Comparison of ENCODE assay signal across 17 mouse cellular contexts in the genomic region with DNA sequence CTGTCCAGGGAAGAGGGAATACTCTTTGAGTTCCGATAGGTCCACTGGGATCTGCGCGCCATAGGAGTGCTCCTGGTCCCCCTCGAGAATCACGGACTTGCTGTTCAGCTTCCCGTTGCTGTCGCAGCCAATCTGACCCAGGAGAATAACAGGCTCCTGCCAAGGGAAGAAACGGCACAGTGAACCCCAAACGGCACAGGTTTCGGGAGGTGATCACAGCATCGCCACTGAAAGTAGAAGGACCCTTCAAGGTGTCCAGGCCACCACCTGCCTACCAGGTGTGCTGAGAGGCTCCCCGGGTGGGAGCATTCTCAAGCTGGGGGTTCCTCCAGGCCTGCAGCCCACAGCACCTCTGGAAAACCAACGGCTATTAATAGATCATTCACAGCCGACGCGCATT. TPM values are rescaled to one million over a fixed set of nuclear protein-coding genes. Genes with fewer than 3 reads are reported as not detected.
DNase-seq lines count a peak whose midpoint lies in the region; ATAC-seq lines count a peak whose summit lies in the region.
"Had no signal": no experiment of that assay in that cellular context is flagged by ENCODE, and none has a peak within 500 bp of the region (broad histone marks: within the 10 kb centered on the region; RNA-seq: fewer than 3 reads in every experiment).

No protein-coding gene starts in this region.

- H3K27me3 ChIP-seq in heart, embryonic 11.5 days (ENCODE audit: control insufficient read depth, insufficient read depth, low read length) = no peaks in the 10 kb centered on the region
- no peaks in the 10 kb centered on the region for H3K27me3 ChIP-seq in limb, embryonic 12.5 days
- H3K27me3 ChIP-seq in limb, embryonic 10.5 days (ENCODE audit: low read depth, poor library complexity, severe bottlenecking) = no peaks in the 10 kb centered on the region
- no peaks in the 10 kb centered on the region for H3K27me3 ChIP-seq in embryonic facial prominence, embryonic 13.5 days
- H3K27me3 ChIP-seq in liver, embryonic 13.5 days = no peaks in the 10 kb centered on the region

- peaks cover 28% of the 10 kb centered on the region for H3K4me1 ChIP-seq in heart, embryonic 11.5 days (ENCODE audit: control insufficient read depth, insufficient read depth, low read length)
- no peaks in the 10 kb centered on the region for H3K4me1 ChIP-seq in limb, embryonic 12.5 days (replicated peaks)
- peaks cover 18% of the 10 kb centered on the region for H3K4me1 ChIP-seq in limb, embryonic 10.5 days
- H3K4me1 ChIP-seq in embryonic facial prominence, embryonic 13.5 days = peaks cover 30% of the 10 kb centered on the region
- peaks cover 25% of the 10 kb centered on the region for H3K4me1 ChIP-seq in liver, embryonic 13.5 days (replicated peaks)

- no peak overlapping the region for H3K9ac ChIP-seq in heart, embryonic 11.5 days (ENCODE audit: low read depth, low read length)
- H3K9ac ChIP-seq in limb, embryonic 12.5 days (replicated peaks) = no peak overlapping the region
- 0 out of 2 replicates have a peak overlapping the region, but pooled peaks have one; percentile 27 for H3K9ac ChIP-seq in embryonic facial prominence, embryonic 13.5 days
- no peak overlapping the region for H3K9ac ChIP-seq in liver, embryonic 13.5 days

- 70% methylated on average over 16 of the region's 16 CpGs for WGBS in heart, embryonic 11.5 days (ENCODE audit: insufficient replicate concordance)
- WGBS in limb, embryonic 12.5 days = 91% methylated on average over 16 of the region's 16 CpGs
- WGBS in limb, embryonic 10.5 days = 92% methylated on average over 16 of the region's 16 CpGs
- 86% methylated on average over 16 of the region's 16 CpGs for WGBS in embryonic facial prominence, embryonic 13.5 days
- WGBS in liver, embryonic 13.5 days (ENCODE audit: insufficient replicate concordance) = 88% methylated on average over 16 of the region's 16 CpGs

- intact Hi-C loops in heart, postnatal 14 days (cut with DNase I) = no loop called here

- peak overlapping the region; percentile 86 for H3K27ac ChIP-seq in heart, embryonic 11.5 days (ENCODE audit: low read depth, low read length)
- H3K27ac ChIP-seq in limb, embryonic 12.5 days = 0 out of 2 replicates have a peak overlapping the region, but pooled peaks have one; percentile 36
- no peak overlapping the region for H3K27ac ChIP-seq in limb, embryonic 10.5 days
- H3K27ac ChIP-seq in embryonic facial prominence, embryonic 13.5 days = peak overlapping the region; percentile 74; the same call in 1 of the 2 replicates
- no peak overlapping the region for H3K27ac ChIP-seq in liver, embryonic 13.5 days

- H3K4me3 ChIP-seq in heart, embryonic 11.5 days (ENCODE audit: low read depth, low read length) = no peak overlapping the region
- no peak overlapping the region for H3K4me3 ChIP-seq in limb, embryonic 12.5 days (replicated peaks)
- H3K4me3 ChIP-seq in limb, embryonic 10.5 days = no peak overlapping the region
- H3K4me3 ChIP-seq in embryonic facial prominence, embryonic 13.5 days = no peak overlapping the region
- H3K4me3 ChIP-seq in liver, embryonic 13.5 days (replicated peaks) = no peak overlapping the region
- H3K4me3 ChIP-seq: myocyte had no signal

- H3K36me3 ChIP-seq in heart, embryonic 11.5 days (ENCODE audit: control insufficient read depth, insufficient read depth, low read length) = peaks cover 18% of the 10 kb centered on the region
- H3K36me3 ChIP-seq in limb, embryonic 12.5 days = peaks cover 98% of the 10 kb centered on the region
- H3K36me3 ChIP-seq in limb, embryonic 10.5 days = peaks cover 98% of the 10 kb centered on the region
- H3K36me3 ChIP-seq in embryonic facial prominence, embryonic 13.5 days = peaks cover 87% of the 10 kb centered on the region
- H3K36me3 ChIP-seq in liver, embryonic 13.5 days = peaks cover 100% of the 10 kb centered on the region

- DNase-seq in heart, postnatal 14 days = no peak
- DNase-seq in limb, embryonic 10.5 days (ENCODE audit: low spot score) = no peak
- no peak for DNase-seq in liver, embryonic 13.5 days
- DNase-seq in cerebellum, adult 9-10 months = no peak
- no peak for DNase-seq in cerebellum, postnatal 36 days
- DNase-seq: B cell, adult 2 months; left cerebral cortex, postnatal 4 days; thymus, postnatal 4 days had no signal

- no peak for ATAC-seq in heart, embryonic 11.5 days (replicated peaks; ENCODE audit: insufficient number of reproducible peaks, low FRiP score, low TSS enrichment)
- no peak for ATAC-seq in limb, embryonic 12.5 days (ENCODE audit: insufficient number of reproducible peaks, insufficient read depth, low FRiP score, low TSS enrichment, low read depth)
- ATAC-seq in embryonic facial prominence, embryonic 13.5 days (ENCODE audit: insufficient number of reproducible peaks, insufficient read depth, low FRiP score, low TSS enrichment, low read depth) = no peak
- ATAC-seq in liver, embryonic 13.5 days (ENCODE audit: low read depth) = 0 out of 2 replicates have a peak, but pooled peaks have one; percentile 3
- ATAC-seq: inflammation-experienced regulatory T-cells, adult 6 months had no signal

- no peaks in the 10 kb centered on the region for H3K9me3 ChIP-seq in heart, embryonic 11.5 days (replicated peaks; ENCODE audit: control insufficient read depth, low read length)
- H3K9me3 ChIP-seq in limb, embryonic 12.5 days = no peaks in the 10 kb centered on the region
- no peaks in the 10 kb centered on the region for H3K9me3 ChIP-seq in limb, embryonic 10.5 days (replicated peaks)
- H3K9me3 ChIP-seq in embryonic facial prominence, embryonic 13.5 days = no peaks in the 10 kb centered on the region
- H3K9me3 ChIP-seq in liver, embryonic 13.5 days (replicated peaks) = no peaks in the 10 kb centered on the region

- peak overlapping the region; percentile 28 for H3K4me2 ChIP-seq in heart, embryonic 11.5 days
- H3K4me2 ChIP-seq in limb, embryonic 12.5 days = no peak overlapping the region
- H3K4me2 ChIP-seq in embryonic facial prominence, embryonic 13.5 days = no peak overlapping the region
- no peak overlapping the region for H3K4me2 ChIP-seq in liver, embryonic 13.5 days

RNA-seq across cellular contexts. Expression of gene Pola2, which starts 12.4 kb away (rescaled TPM):
- polyA plus RNA-seq in heart, embryonic 11.5 days (2014; fragmentation: Nextera tagmentation; extraction: Ambion mirVana) = 58.9 and 59.2 TPM in 2 replicates
- total RNA-seq in heart, postnatal 14 days (2021) = 10 to 100 TPM; 12.3 to 14.2 TPM
- 91.5 and 91.9 TPM in 2 replicates for polyA plus RNA-seq in limb, embryonic 12.5 days (2016; fragmentation: Nextera tagmentation; extraction: Ambion mirVana)
- polyA plus RNA-seq in limb, embryonic 10.5 days (2016; fragmentation: Nextera tagmentation; extraction: Ambion mirVana) = 125 and 130 TPM in 2 replicates
- 74.5 and 79.5 TPM in 2 replicates for polyA plus RNA-seq in embryonic facial prominence, embryonic 13.5 days (2015; fragmentation: Nextera tagmentation; extraction: Ambion mirVana)
- 62.2 and 69.8 TPM in 2 replicates for polyA plus RNA-seq in liver, embryonic 13.5 days (2015; fragmentation: Nextera tagmentation; extraction: Ambion mirVana)

RNA-seq across cellular contexts. Expression of gene Cdc42ep2, which starts 27.0 kb away (rescaled TPM):
- 6.3 and 7.6 TPM in 2 replicates for polyA plus RNA-seq in heart, embryonic 11.5 days (2014; fragmentation: Nextera tagmentation; extraction: Ambion mirVana)
- 10 to 100 TPM in 1 of 2 experiments, 1 to 10 TPM in 1; 9.9 to 12.0 TPM for total RNA-seq in heart, postnatal 14 days (2021)
- 2.7 and 3.0 TPM in 2 replicates for polyA plus RNA-seq in limb, embryonic 12.5 days (2016; fragmentation: Nextera tagmentation; extraction: Ambion mirVana)
- 1.3 and 1.7 TPM in 2 replicates for polyA plus RNA-seq in limb, embryonic 10.5 days (2016; fragmentation: Nextera tagmentation; extraction: Ambion mirVana)
- polyA plus RNA-seq in embryonic facial prominence, embryonic 13.5 days (2015; fragmentation: Nextera tagmentation; extraction: Ambion mirVana) = 4.7 TPM in 2 replicates
- 2.7 and 3.0 TPM in 2 replicates for polyA plus RNA-seq in liver, embryonic 13.5 days (2015; fragmentation: Nextera tagmentation; extraction: Ambion mirVana)
- total RNA-seq: hematopoietic stem cell, adult 5-6 weeks had no signal

RNA-seq across cellular contexts. Expression of gene Slc22a20, which starts 34.3 kb away (rescaled TPM):
- polyA plus RNA-seq in heart, embryonic 11.5 days (2014; fragmentation: Nextera tagmentation; extraction: Ambion mirVana) = not detected in 2 replicates
- total RNA-seq in heart, postnatal 14 days (2021) = not detected
- polyA plus RNA-seq in limb, embryonic 12.5 days (2016; fragmentation: Nextera tagmentation; extraction: Ambion mirVana) = not detected in 2 replicates
- not detected in 2 replicates for polyA plus RNA-seq in limb, embryonic 10.5 days (2016; fragmentation: Nextera tagmentation; extraction: Ambion mirVana)
- polyA plus RNA-seq in embryonic facial prominence, embryonic 13.5 days (2015; fragmentation: Nextera tagmentation; extraction: Ambion mirVana) = not detected in 2 replicates
- polyA plus RNA-seq in liver, embryonic 13.5 days (2015; fragmentation: Nextera tagmentation; extraction: Ambion mirVana) = not detected in 2 replicates
- total RNA-seq: adrenal gland, postnatal 14 days; hematopoietic stem cell, adult 5-6 weeks; layer of hippocampus, postnatal 10 days; left cerebral cortex, postnatal 4 days had no signal
- polyA plus RNA-seq: cortical plate, adult 2 months; inflammation-experienced regulatory T-cells, adult 6 months; myocyte had no signal

RNA-seq across cellular contexts. Expression of gene Dpf2, which starts 38.8 kb away (rescaled TPM):
- 105 and 119 TPM in 2 replicates for polyA plus RNA-seq in heart, embryonic 11.5 days (2014; fragmentation: Nextera tagmentation; extraction: Ambion mirVana)
- 100 to 1,000 TPM; 101 TPM for total RNA-seq in heart, postnatal 14 days (2021)
- polyA plus RNA-seq in limb, embryonic 12.5 days (2016; fragmentation: Nextera tagmentation; extraction: Ambion mirVana) = 192 and 199 TPM in 2 replicates
- polyA plus RNA-seq in limb, embryonic 10.5 days (2016; fragmentation: Nextera tagmentation; extraction: Ambion mirVana) = 223 and 240 TPM in 2 replicates
- polyA plus RNA-seq in embryonic facial prominence, embryonic 13.5 days (2015; fragmentation: Nextera tagmentation; extraction: Ambion mirVana) = 164 and 179 TPM in 2 replicates
- 56.7 and 60.0 TPM in 2 replicates for polyA plus RNA-seq in liver, embryonic 13.5 days (2015; fragmentation: Nextera tagmentation; extraction: Ambion mirVana)

RNA-seq across cellular contexts. Expression of gene Tigd3, which starts 57.7 kb away (rescaled TPM):
- 1.5 and 2.6 TPM in 2 replicates for polyA plus RNA-seq in heart, embryonic 11.5 days (2014; fragmentation: Nextera tagmentation; extraction: Ambion mirVana)
- under 1 TPM; 0.79 to 0.93 TPM for total RNA-seq in heart, postnatal 14 days (2021)
- 5.5 and 6.6 TPM in 2 replicates for polyA plus RNA-seq in limb, embryonic 12.5 days (2016; fragmentation: Nextera tagmentation; extraction: Ambion mirVana)
- polyA plus RNA-seq in limb, embryonic 10.5 days (2016; fragmentation: Nextera tagmentation; extraction: Ambion mirVana) = 5.2 and 5.9 TPM in 2 replicates
- polyA plus RNA-seq in embryonic facial prominence, embryonic 13.5 days (2015; fragmentation: Nextera tagmentation; extraction: Ambion mirVana) = 3.8 and 4.7 TPM in 2 replicates
- 2.5 TPM in 2 replicates for polyA plus RNA-seq in liver, embryonic 13.5 days (2015; fragmentation: Nextera tagmentation; extraction: Ambion mirVana)

Comparison
In these comparisons a context has a peak if more than half of its experiments do, and no peak if none do; other contexts are left out.
1. H3K27ac ChIP-seq: peak in heart, embryonic 11.5 days (single experiment), limb, embryonic 12.5 days (single experiment) and embryonic facial prominence, embryonic 13.5 days (single experiment); none in limb, embryonic 10.5 days (single experiment) and liver, embryonic 13.5 days (single experiment).